Mouse (Mus musculus) heart, postnatal 0 days (tissue): Measurements from ENCODE around the gene Eif3i. TPM values are rescaled to one million over a fixed set of nuclear protein-coding genes. Genes with fewer than 3 reads are reported as not detected.
"Not testable (repeated sequence)": the region's sequence is repeated elsewhere in the genome, so short reads cannot be mapped to it uniquely, and the experiment has no call there.

ENCODE experiments used
- ATAC-seq: fragments of 200-750 bp; cut with Nextera tagmentation; 2 replicates; pipeline ENCODE4 v1.8.0; 2017; ENCODE audit warnings: low read depth, moderate number of reproducible peaks, moderate library complexity; ENCODE audit not compliant: insufficient read depth
- DNase-seq: peaks from one replicate; pipeline ENCODE4 v3.0.0-alpha.2; 2016; ENCODE audit warnings: low spot score
- H3K27ac ChIP-seq: fragments of 300-500 bp; sonication (generic); 2 replicates; pipeline ENCODE4 v1.5.1; 2014; ENCODE audit warnings: low read depth, mild to moderate bottlenecking
- H3K27me3 ChIP-seq: fragments of 300-500 bp; sonication (generic); 2 replicates; pipeline ENCODE4 v1.6.1; 2014; ENCODE audit warnings: low read length, mixed read lengths; ENCODE audit not compliant: control insufficient read depth, insufficient read depth
- H3K36me3 ChIP-seq: fragments of 300-500 bp; sonication (generic); replicated peaks from 2 replicates; pipeline ENCODE4 v1.6.1; 2014; ENCODE audit warnings: low read length, mixed read lengths; ENCODE audit not compliant: control insufficient read depth, insufficient read depth
- H3K4me1 ChIP-seq: fragments of 300-500 bp; sonication (generic); 2 replicates; pipeline ENCODE4 v1.6.1; 2014; ENCODE audit warnings: antibody characterized with exemption; ENCODE audit not compliant: control insufficient read depth, insufficient read depth
- H3K4me2 ChIP-seq: fragments of 300-500 bp; sonication (generic); 2 replicates; pipeline ENCODE4 v1.6.1; 2014; ENCODE audit warnings: low read depth, mild to moderate bottlenecking, low read length, moderate library complexity
- H3K4me3 ChIP-seq: fragments of 300-500 bp; sonication (generic); 2 replicates; pipeline ENCODE4 v1.5.1; 2014; ENCODE audit warnings: low read depth, low read length
- H3K9ac ChIP-seq: fragments of 300-500 bp; sonication (generic); replicated peaks from 2 replicates; pipeline ENCODE4 v1.6.1; 2014; ENCODE audit warnings: low read depth, low read length, mixed read lengths
- H3K9me3 ChIP-seq: fragments of 300-500 bp; sonication (generic); replicated peaks from 2 replicates; pipeline ENCODE4 v1.6.1; 2016; ENCODE audit warnings: low read length; ENCODE audit not compliant: control insufficient read depth
- CTCF ChIP-seq: IDR thresholded peaks from 2 replicates; pipeline ENCODE4 v1.5.1; 2016; ENCODE audit warnings: antibody characterized with exemption, control low read depth, low read depth
- EP300 ChIP-seq: IDR thresholded peaks from 2 replicates; pipeline ENCODE4 v1.6.1; 2016; ENCODE audit warnings: antibody characterized with exemption, low read depth
- WGBS: fragments of 180-500 bp; shearing (Covaris S2); extraction: QIAGEN DNeasy Blood & Tissue Kit; methylation state at CpG from one replicate; pipeline ENCODE4 v1.1.7; 2014; 5-methylcytosine and 5-hydroxymethylcytosine counted together
- polyA plus RNA-seq: library from polyadenylated mRNA; unstranded; fragments of >200 nt; fragmentation: Nextera tagmentation; extraction: Ambion mirVana; gene quantifications from 2 replicates; pipeline ENCODE4 v1.2.1, GENCODE M21; 2015
- total RNA-seq: library from RNA; depleted of rRNA; stranded (reverse); fragments of >200 nt; gene quantifications from 2 replicates; pipeline ENCODE4 v1.2.3, GENCODE M21; 2014; ENCODE audit warnings: low replicate concordance

The Eif3i gene
- total and polyA plus RNA-seq, 2 experiments from 2014 or later, result 169 to 408 TPM

- no peak for TF ChIP-seq EP300
- TF ChIP-seq CTCF, result no peak
- peak overlapping the region; percentile 56 for H3K4me3 ChIP-seq
- no peaks in the 10 kb centered on the region for H3K27me3 ChIP-seq
- H3K4me1 ChIP-seq, result peaks cover 13% of the 10 kb centered on the region
- no peaks in the 10 kb centered on the region for H3K9me3 ChIP-seq
- no peak overlapping the region; the same call in 1 of the 2 replicates for H3K27ac ChIP-seq
- DNase-seq (no peak), ATAC-seq (0 out of 2 replicates have a peak, but pooled peaks have one; percentile 29)
- H3K36me3 ChIP-seq, result no peaks in the 10 kb centered on the region
- H3K9ac ChIP-seq, result peak overlapping the region; percentile 48; the same call in 1 of the 2 replicates
- under 1% methylated on average over 24 of the region's 24 CpGs for WGBS
- peak overlapping the region; percentile 85 for H3K4me2 ChIP-seq
Measured at GRCm38 (mm10) chr4:129555862-129556531, 44.5 kb downstream of the Eif3i start.

- ATAC-seq, result peak; percentile 43; the same call in 1 of the 2 replicates
- H3K4me3 ChIP-seq, result peak overlapping the region; percentile 56
- H3K4me1 ChIP-seq, result peaks cover 13% of the 10 kb centered on the region
- no peaks in the 10 kb centered on the region for H3K36me3 ChIP-seq
- TF ChIP-seq CTCF (peak; percentile 52), EP300 (no peak)
- peak overlapping the region; percentile 85 for H3K4me2 ChIP-seq
- no peaks in the 10 kb centered on the region for H3K9me3 ChIP-seq
- H3K27ac ChIP-seq, result no peak overlapping the region
- H3K9ac ChIP-seq, result no peak overlapping the region; the same call in 1 of the 2 replicates
- DNase-seq, result no peak
- no peaks in the 10 kb centered on the region for H3K27me3 ChIP-seq
- 5% methylated on average over 16 of the region's 16 CpGs for WGBS
Measured at GRCm38 (mm10) chr4:129555421-129555861, 45.0 kb downstream of the Eif3i start.

GRCm38 (mm10) chr4:129554512-129554911, 45.9 kb downstream of the Eif3i start:
- H3K4me3 ChIP-seq, ATAC-seq, H3K27me3 ChIP-seq, DNase-seq, H3K9ac ChIP-seq, H3K9me3 ChIP-seq, H3K36me3 ChIP-seq, H3K4me2 ChIP-seq, H3K27ac ChIP-seq: not testable (repeated sequence)
- peaks cover 13% of the 10 kb centered on the region for H3K4me1 ChIP-seq
- WGBS, result 76% methylated on average over 6 of the region's 6 CpGs

- no peak for ATAC-seq
- no peak overlapping the region for H3K27ac ChIP-seq
- TF ChIP-seq EP300 (no peak), CTCF (no peak)
- H3K4me2 ChIP-seq, result no peak overlapping the region
- H3K4me3 ChIP-seq, result no peak overlapping the region
- H3K36me3 ChIP-seq, result no peaks in the 10 kb centered on the region
- WGBS, result 75% methylated on average over 1 of the region's 1 CpGs
- DNase-seq, result no peak
- H3K9ac ChIP-seq, result no peak overlapping the region
- H3K4me1 ChIP-seq, result peaks cover under 1% of the 10 kb centered on the region; the same call in 1 of the 2 replicates
- no peaks in the 10 kb centered on the region for H3K9me3 ChIP-seq
- no peaks in the 10 kb centered on the region for H3K27me3 ChIP-seq
Measured at GRCm38 (mm10) chr4:129550295-129550694, 50.2 kb downstream of the Eif3i start.

- WGBS, result 94% methylated on average over 2 of the region's 2 CpGs
- no peak for DNase-seq
Measured at GRCm38 (mm10) chr4:129549306-129549705, 51.1 kb downstream of the Eif3i start.

GRCm38 (mm10) chr4:129547631-129548030, 52.8 kb downstream of the Eif3i start:
- not testable (repeated sequence) for H3K4me2 ChIP-seq, H3K9me3 ChIP-seq, DNase-seq, ATAC-seq, H3K9ac ChIP-seq, H3K27ac ChIP-seq, H3K27me3 ChIP-seq, H3K36me3 ChIP-seq, H3K4me3 ChIP-seq, H3K4me1 ChIP-seq
- WGBS, result 79% methylated on average over 4 of the region's 4 CpGs

More at GRCm38 (mm10) chr4:129549306-129549705, 51.1 kb downstream of the Eif3i start:
- Histone ChIP-seq H3K4me2 (no peak overlapping the region), H3K4me1 (no peaks in the 10 kb centered on the region), H3K9ac (no peak overlapping the region), H3K36me3 (no peaks in the 10 kb centered on the region), H3K27me3 (no peaks in the 10 kb centered on the region), H3K9me3 (no peaks in the 10 kb centered on the region), H3K27ac (no peak overlapping the region), H3K4me3 (no peak overlapping the region)
- peak; percentile 28; the same call in 1 of the 2 replicates for TF ChIP-seq CTCF
- no peak for TF ChIP-seq EP300
- no peak for ATAC-seq
